ENCODE assay signal across 25 mouse cellular contexts in genomic region chr7:6157479-6157878, GRCm38 (mm10). TPM values are rescaled to one million over a fixed set of nuclear protein-coding genes. Genes with fewer than 3 reads are reported as not detected.
DNase-seq lines count a peak whose midpoint lies in the region; ATAC-seq and TF ChIP-seq lines count a peak whose summit lies in the region.
"Had no signal": no experiment of that assay in that cellular context is flagged by ENCODE, and none has a peak within 500 bp of the region (broad histone marks: within the 10 kb centered on the region; RNA-seq: fewer than 3 reads in every experiment).

No protein-coding gene starts in this region.

- no peak for TF ChIP-seq CTCF in kidney, postnatal 0 days (IDR thresholded peaks at IDR 0.05; ENCODE audit: low read depth)
- TF ChIP-seq CTCF in MEL (IDR thresholded peaks at IDR 0.05 in 2 of 3, conservative IDR thresholded peaks at IDR 0.05 in 1 of 3; ENCODE audit: control insufficient read depth in 1 of 3, insufficient read depth in 1 of 3, low read depth in 2 of 3, low read length in 3 of 3, poor library complexity in 1 of 3, severe bottlenecking in 1 of 3) = no peak

- no peak for TF ChIP-seq EP300 in MEL (IDR thresholded peaks at IDR 0.05; ENCODE audit: low read depth in 1 of 2, low read length in 2 of 2)

- intact Hi-C loops in left cerebral cortex, postnatal 25 days (cut with DNase I) = no loop called here

- no peak for ATAC-seq in kidney, postnatal 0 days (replicated peaks; ENCODE audit: low FRiP score, low read depth)
- no peak for ATAC-seq in intestine, embryonic 15.5 days
- no peak for ATAC-seq in liver, embryonic 16.5 days (ENCODE audit: low read depth)
- ATAC-seq: midbrain, embryonic 16.5 days had no signal

- no peak for DNase-seq in kidney, postnatal 0 days (ENCODE audit: low spot score)
- DNase-seq in kidney, adult 11 months = no peak
- DNase-seq in MEL (ENCODE audit: low read depth, low spot score) (peak; percentile 52), adipocyte (ENCODE audit: low spot score) (no peak)
- no peak for DNase-seq in left cerebral cortex, postnatal 25 days (ENCODE audit: low spot score in 2 of 2)
- DNase-seq in yolk sac, embryonic 10.5 days (ENCODE audit: low spot score) = no peak
- DNase-seq: adrenal gland, postnatal 10 days; heart, adult 2 months; thymus, postnatal 4 days had no signal

- 56% methylated on average over 1 of the region's 1 CpGs for WGBS in kidney, postnatal 0 days
- 56% methylated on average over 1 of the region's 1 CpGs for WGBS in intestine, embryonic 15.5 days
- 6% methylated on average over 1 of the region's 1 CpGs for WGBS in liver, embryonic 16.5 days (ENCODE audit: insufficient replicate concordance)

- peaks cover 17% of the 10 kb centered on the region for H3K4me1 ChIP-seq in kidney, postnatal 0 days (replicated peaks; ENCODE audit: insufficient read depth, low read length)
- peaks cover 0 to 16% of the 10 kb centered on the region in 2 experiments; a peak in 3 of 4 replicates for H3K4me1 ChIP-seq in MEL (ENCODE audit: control insufficient read depth in 1 of 2, insufficient read depth in 2 of 2, low read length in 2 of 2)
- peaks cover 12% of the 10 kb centered on the region; the same call in 1 of the 2 replicates for H3K4me1 ChIP-seq in intestine, embryonic 15.5 days (replicated peaks)
- peaks cover 41% of the 10 kb centered on the region for H3K4me1 ChIP-seq in liver, embryonic 16.5 days (ENCODE audit: control insufficient read depth, low read depth, low read length)

- TF ChIP-seq POLR2A in MEL (IDR thresholded peaks at IDR 0.05; ENCODE audit: control insufficient read depth in 1 of 2, insufficient read depth in 1 of 2, low read depth in 1 of 2, low read length in 2 of 2, poor library complexity in 1 of 2) = no peak

- TF ChIP-seq RAD21 in MEL (IDR thresholded peaks at IDR 0.05; ENCODE audit: low read depth, low read length) = no peak

- H3K27me3 ChIP-seq in kidney, postnatal 0 days (ENCODE audit: insufficient read depth, low read length) = no peaks in the 10 kb centered on the region
- no peaks in the 10 kb centered on the region for H3K27me3 ChIP-seq in MEL (ENCODE audit: control insufficient read depth in 1 of 2, insufficient read depth in 2 of 2, low read length in 2 of 2)
- no peaks in the 10 kb centered on the region for H3K27me3 ChIP-seq in intestine, embryonic 15.5 days (replicated peaks)
- no peaks in the 10 kb centered on the region for H3K27me3 ChIP-seq in liver, embryonic 16.5 days (ENCODE audit: control insufficient read depth, insufficient read depth, low read depth, low read length)
- H3K27me3 ChIP-seq: embryonic facial prominence, embryonic 12.5 days; limb, embryonic 12.5 days had no signal

- H3K27ac ChIP-seq in kidney, postnatal 0 days = peak overlapping the region; percentile 96
- peak overlapping the region; percentile 42 for H3K27ac ChIP-seq in MEL (ENCODE audit: control insufficient read depth, low read depth, low read length)
- H3K27ac ChIP-seq in intestine, embryonic 15.5 days = peak overlapping the region; percentile 65
- H3K27ac ChIP-seq in liver, embryonic 16.5 days (ENCODE audit: low read length) = peak overlapping the region; percentile 89
- H3K27ac ChIP-seq: embryonic facial prominence, embryonic 12.5 days; left cerebral cortex, adult 2 months; limb, embryonic 12.5 days had no signal

- H3K36me3 ChIP-seq in kidney, postnatal 0 days (ENCODE audit: insufficient read depth, low read length) = no peaks in the 10 kb centered on the region
- peaks cover 0 to 12% of the 10 kb centered on the region in 2 experiments; a peak in 2 of 4 replicates for H3K36me3 ChIP-seq in MEL (ENCODE audit: control insufficient read depth in 1 of 2, insufficient read depth in 2 of 2, low read length in 2 of 2)
- no peaks in the 10 kb centered on the region for H3K36me3 ChIP-seq in intestine, embryonic 15.5 days
- no peaks in the 10 kb centered on the region for H3K36me3 ChIP-seq in liver, embryonic 16.5 days (ENCODE audit: control insufficient read depth, insufficient read depth)
- H3K36me3 ChIP-seq: embryonic facial prominence, embryonic 12.5 days; forebrain, embryonic 10.5 days; limb, embryonic 12.5 days had no signal

- peak overlapping the region; percentile 10; the same call in 1 of the 2 replicates for H3K4me2 ChIP-seq in kidney, postnatal 0 days (ENCODE audit: low read length)
- peak overlapping the region; percentile 67 for H3K4me2 ChIP-seq in intestine, embryonic 15.5 days (replicated peaks)
- peak overlapping the region; percentile 79 for H3K4me2 ChIP-seq in liver, embryonic 16.5 days (ENCODE audit: low read depth, low read length)

- no peaks in the 10 kb centered on the region for H3K9me3 ChIP-seq in kidney, postnatal 0 days (replicated peaks; ENCODE audit: low read length)
- H3K9me3 ChIP-seq in MEL (replicated peaks; ENCODE audit: insufficient read depth, low read length) = no peaks in the 10 kb centered on the region
- no peaks in the 10 kb centered on the region for H3K9me3 ChIP-seq in intestine, embryonic 15.5 days
- H3K9me3 ChIP-seq in liver, embryonic 16.5 days (replicated peaks; ENCODE audit: control insufficient read depth, low read length) = no peaks in the 10 kb centered on the region
- H3K9me3 ChIP-seq: embryonic facial prominence, embryonic 12.5 days; limb, embryonic 12.5 days had no signal

- H3K4me3 ChIP-seq in kidney, postnatal 0 days (replicated peaks; ENCODE audit: low read depth, low read length) = no peak overlapping the region
- peak overlapping the region; percentile 79 to 99 for H3K4me3 ChIP-seq in MEL (ENCODE audit: control insufficient read depth in 1 of 2, insufficient read depth in 1 of 2, low read depth in 2 of 2, low read length in 2 of 2)
- H3K4me3 ChIP-seq in intestine, embryonic 15.5 days (replicated peaks) = no peak overlapping the region
- 0 out of 2 replicates have a peak overlapping the region, but pooled peaks have one; percentile 82 for H3K4me3 ChIP-seq in liver, embryonic 16.5 days (ENCODE audit: low read depth, low read length)
- H3K4me3 ChIP-seq: layer of hippocampus, adult 2 months had no signal

- H3K9ac ChIP-seq in kidney, postnatal 0 days (ENCODE audit: low read depth, low read length) = no peak overlapping the region
- H3K9ac ChIP-seq in MEL (ENCODE audit: control insufficient read depth, low read depth, low read length, poor library complexity, severe bottlenecking) = peak overlapping the region; percentile 99
- no peak overlapping the region for H3K9ac ChIP-seq in intestine, embryonic 15.5 days
- peak overlapping the region; percentile 36; the same call in 1 of the 2 replicates for H3K9ac ChIP-seq in liver, embryonic 16.5 days (ENCODE audit: low read depth, low read length)
- H3K9ac ChIP-seq: limb, embryonic 12.5 days had no signal

- H3K79me2 ChIP-seq in MEL (ENCODE audit: control insufficient read depth, insufficient read depth, low read length, poor library complexity) = peaks cover 31% of the 10 kb centered on the region

TF ChIP-seq in MEL, 35 proteins besides CTCF, POLR2A, EP300 and RAD21 (continues in another document):
- TF ChIP-seq NRF1 (IDR thresholded peaks at IDR 0.05; ENCODE audit: insufficient read depth, low read depth, low read length, poor library complexity, severe bottlenecking) = no peak
- no peak for TF ChIP-seq ZC3H11A (IDR thresholded peaks at IDR 0.05; ENCODE audit: low read depth, low read length)
- no peak for TF ChIP-seq JUND (IDR thresholded peaks at IDR 0.05; ENCODE audit: low read depth, low read length)
- no peak for TF ChIP-seq E2F4 (IDR thresholded peaks at IDR 0.05; ENCODE audit: borderline replicate concordance, low read depth, low read length)
- no peak for TF ChIP-seq USF1 (IDR thresholded peaks at IDR 0.05; ENCODE audit: low read depth, low read length)
- no peak for TF ChIP-seq POLR2AphosphoS5 (IDR thresholded peaks at IDR 0.05; ENCODE audit: borderline replicate concordance, low read depth, low read length)
- no peak for TF ChIP-seq SMC3 (IDR thresholded peaks at IDR 0.05; ENCODE audit: low read depth, low read length)
- TF ChIP-seq CHD2 (IDR thresholded peaks at IDR 0.05; ENCODE audit: low read length) = no peak
- TF ChIP-seq GATA1 (IDR thresholded peaks at IDR 0.05; ENCODE audit: low read depth, low read length) = peak; percentile 64
- 0 out of 2 replicates have a peak, but pooled peaks have one; percentile 24 for TF ChIP-seq ETS1 (IDR thresholded peaks at IDR 0.05; ENCODE audit: low read depth, low read length)
- 0 out of 2 replicates have a peak, but pooled peaks have one; percentile 9 for TF ChIP-seq RCOR1 (IDR thresholded peaks at IDR 0.05; ENCODE audit: low read depth, low read length)
- no peak for TF ChIP-seq SIN3A (IDR thresholded peaks at IDR 0.05; ENCODE audit: low read length)
- TF ChIP-seq MAZ (IDR thresholded peaks at IDR 0.05; ENCODE audit: low read depth, low read length) = no peak
- no peak for TF ChIP-seq ZKSCAN1 (IDR thresholded peaks at IDR 0.05; ENCODE audit: low read depth, low read length)

RNA-seq across cellular contexts. Expression of gene Zfp787, which starts 1.7 kb away (rescaled TPM):
- 60.1 and 72.0 TPM in 2 replicates for polyA plus RNA-seq in kidney, postnatal 0 days (2015; fragmentation: Nextera tagmentation; extraction: Ambion mirVana)
- 19.3 and 22.7 TPM in 2 replicates for total RNA-seq in MEL (2012; rRNA removed)
- polyA plus RNA-seq in MEL (2012; ENCODE audit: insufficient read depth in 1 of 2, insufficient read length in 2 of 2, low read depth in 1 of 2, low replicate concordance in 2 of 2, missing spikeins in 1 of 2) = 10 to 100 TPM in 1 of 2 experiments, not detected in 1; 28.8 TPM
- polyA plus RNA-seq in intestine, embryonic 15.5 days (2015; fragmentation: Nextera tagmentation; extraction: Ambion mirVana) = 27.4 and 29.8 TPM in 2 replicates
- 9.7 and 10.0 TPM in 2 replicates for polyA plus RNA-seq in liver, embryonic 16.5 days (2015; fragmentation: Nextera tagmentation; extraction: Ambion mirVana)
- 10 to 100 TPM; 25.1 to 27.3 TPM for total RNA-seq in left cerebral cortex, postnatal 25 days (2021)

RNA-seq across cellular contexts. Expression of gene Zfp444, which starts 14.5 kb away (rescaled TPM):
- 66.2 and 66.3 TPM in 2 replicates for polyA plus RNA-seq in kidney, postnatal 0 days (2015; fragmentation: Nextera tagmentation; extraction: Ambion mirVana)
- total RNA-seq in MEL (2012; rRNA removed) = 16.2 and 18.2 TPM in 2 replicates
- polyA plus RNA-seq in MEL (2012; ENCODE audit: insufficient read depth in 1 of 2, insufficient read length in 2 of 2, low read depth in 1 of 2, low replicate concordance in 2 of 2, missing spikeins in 1 of 2) = 10 to 100 TPM in 1 of 2 experiments, not detected in 1; 24.2 TPM
- 43.2 and 43.4 TPM in 2 replicates for polyA plus RNA-seq in intestine, embryonic 15.5 days (2015; fragmentation: Nextera tagmentation; extraction: Ambion mirVana)
- 16.1 and 16.6 TPM in 2 replicates for polyA plus RNA-seq in liver, embryonic 16.5 days (2015; fragmentation: Nextera tagmentation; extraction: Ambion mirVana)
- 10 to 100 TPM; 56.7 to 69.6 TPM for total RNA-seq in left cerebral cortex, postnatal 25 days (2021)

RNA-seq across cellular contexts. Expression of gene Galp, which starts 39.4 kb away (rescaled TPM):
- not detected in 2 replicates for polyA plus RNA-seq in kidney, postnatal 0 days (2015; fragmentation: Nextera tagmentation; extraction: Ambion mirVana)
- not detected in 2 replicates for total RNA-seq in MEL (2012; rRNA removed)
- not detected for polyA plus RNA-seq in MEL (2012; ENCODE audit: insufficient read depth in 1 of 2, insufficient read length in 2 of 2, low read depth in 1 of 2, low replicate concordance in 2 of 2, missing spikeins in 1 of 2)
- not detected in 2 replicates for polyA plus RNA-seq in intestine, embryonic 15.5 days (2015; fragmentation: Nextera tagmentation; extraction: Ambion mirVana)
- polyA plus RNA-seq in liver, embryonic 16.5 days (2015; fragmentation: Nextera tagmentation; extraction: Ambion mirVana) = not detected in 2 replicates
- total RNA-seq in left cerebral cortex, postnatal 25 days (2021) = not detected
- total RNA-seq: adrenal gland, postnatal 10 days; common myeloid progenitor, adult 5-6 weeks; gastrocnemius, adult 8-10 months; heart, adult 2 months; layer of hippocampus, adult 2 months; left cerebral cortex, adult 2 months had no signal
- polyA plus RNA-seq: embryonic facial prominence, embryonic 12.5 days; forebrain, embryonic 10.5 days; heart, adult 2 months; heart, embryonic 16.5 days; hindbrain, embryonic 10.5 days; limb, embryonic 12.5 days; lung, embryonic 16.5 days; midbrain, embryonic 16.5 days; neural tube, embryonic 11.5 days; spleen, adult 2 months; stomach, embryonic 16.5 days had no signal

Comparison
In these comparisons a context has a peak if more than half of its experiments do, and no peak if none do; other contexts are left out.
1. H3K27ac ChIP-seq: peak in every context shown above with its lines; median percentile 96 in kidney, postnatal 0 days; 89 in liver, embryonic 16.5 days; 65 in intestine, embryonic 15.5 days; 42 in MEL.
2. H3K4me2 ChIP-seq: peak in every context shown above with its lines; median percentile 79 in liver, embryonic 16.5 days; 67 in intestine, embryonic 15.5 days; 10 in kidney, postnatal 0 days.
3. H3K4me3 ChIP-seq: peak in MEL (2 of 2) and liver, embryonic 16.5 days (single experiment); none in kidney, postnatal 0 days (single experiment) and intestine, embryonic 15.5 days (single experiment).
4. H3K9ac ChIP-seq: peak in MEL (single experiment) and liver, embryonic 16.5 days (single experiment); none in kidney, postnatal 0 days (single experiment) and intestine, embryonic 15.5 days (single experiment).